Mouse (Mus musculus): Measurements from ENCODE around the gene Nckap5l.
"Not testable (repeated sequence)": the region's sequence is repeated elsewhere in the genome, so short reads cannot be mapped to it uniquely, and the experiment has no call there.

Nckap5l gene

GRCm38 (mm10) chr15:99469067-99469466 lies 11.5 kb upstream of the Nckap5l start:
- DNase-seq: peak; percentile 86 to 90

- DNase-seq: no peak
Observed at GRCm38 (mm10) chr15:99463194-99463593, 5.6 kb upstream of the Nckap5l start.

GRCm38 (mm10) chr15:99456963-99457605 lies 464 bp downstream of the Nckap5l start:
- DNase-seq: peak; percentile 36 to 65

GRCm38 (mm10) chr15:99456338-99456962 lies 1.1 kb downstream of the Nckap5l start:
- DNase-seq: peak in 1 of 2 experiments; percentile 14

- no peak for DNase-seq
Observed at GRCm38 (mm10) chr15:99455415-99455814, 2.1 kb downstream of the Nckap5l start.

GRCm38 (mm10) chr15:99454585-99455279 lies 2.8 kb downstream of the Nckap5l start:
- no peak for DNase-seq

GRCm38 (mm10) chr15:99453153-99453900 lies 4.2 kb downstream of the Nckap5l start:
- DNase-seq: no peak

GRCm38 (mm10) chr15:99449751-99450280 lies 7.7 kb downstream of the Nckap5l start:
- no peak for DNase-seq

- peak; percentile 46 to 63 for DNase-seq
Observed at GRCm38 (mm10) chr15:99449131-99449750, 8.3 kb downstream of the Nckap5l start.

GRCm38 (mm10) chr15:99446136-99446535 lies 11.4 kb downstream of the Nckap5l start:
- not testable (repeated sequence) for DNase-seq

GRCm38 (mm10) chr15:99445567-99445966 lies 12.0 kb downstream of the Nckap5l start:
- DNase-seq: no peak

GRCm38 (mm10) chr15:99442358-99442757 lies 15.2 kb downstream of the Nckap5l start:
- no peak for DNase-seq

GRCm38 (mm10) chr15:99440816-99441457 lies 16.6 kb downstream of the Nckap5l start:
- no peak for DNase-seq

- no peak for DNase-seq
Observed at GRCm38 (mm10) chr15:99440112-99440815, 17.3 kb downstream of the Nckap5l start.

- DNase-seq: no peak
Observed at GRCm38 (mm10) chr15:99438966-99439698, 18.4 kb downstream of the Nckap5l start.

- DNase-seq: peak in 1 of 2 experiments; percentile 11
Observed at GRCm38 (mm10) chr15:99433913-99434312, 23.6 kb downstream of the Nckap5l start.

- peak in 1 of 2 experiments; percentile 67 for DNase-seq
Observed at GRCm38 (mm10) chr15:99433081-99433718, 24.3 kb downstream of the Nckap5l start.

- peak in 1 of 2 experiments; percentile 31 for DNase-seq
Observed at GRCm38 (mm10) chr15:99431967-99432366, 25.6 kb downstream of the Nckap5l start.

GRCm38 (mm10) chr15:99431504-99431903 lies 26.0 kb downstream of the Nckap5l start:
- no peak for DNase-seq

GRCm38 (mm10) chr15:99431063-99431462 lies 26.5 kb downstream of the Nckap5l start:
- no peak for DNase-seq

Measured in kidney, postnatal 36 days (tissue).